Mouse (Mus musculus) heart, adult 9 months (tissue): ENCODE data around the gene Cldn34b1.
"Not testable (repeated sequence)": the region's sequence is repeated elsewhere in the genome, so short reads cannot be mapped to it uniquely, and the experiment has no call there.

Source experiments
- DNase-seq, 2 experiments: peaks; one replicate each; pipeline ENCODE4 v3.0.0; 2022; ENCODE audit warnings: low spot score in 2 of 2

The Cldn34b1 gene

DNA sequence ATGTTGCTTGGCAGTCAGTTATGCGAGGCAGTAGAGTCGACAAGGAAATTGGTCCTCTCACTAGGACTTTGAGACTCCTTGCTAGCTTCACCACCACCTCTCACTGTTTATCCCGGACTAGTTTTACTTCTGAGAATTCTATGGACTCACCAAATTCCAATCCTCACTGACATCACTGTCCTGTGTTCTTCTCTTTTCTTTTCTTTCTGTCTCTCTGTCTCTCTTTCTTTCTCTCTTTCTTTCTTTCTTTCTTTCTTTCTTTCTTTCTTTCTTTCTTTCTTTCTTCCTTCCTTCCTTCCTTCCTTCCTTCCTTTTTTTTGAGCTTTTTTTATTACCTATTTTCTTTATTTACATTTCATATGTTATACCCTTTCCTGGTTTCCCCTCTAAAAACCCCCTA, at the start of gene Cldn34b1:
TSS of gene Cldn34b1 (minus strand) at position 101 of the 400 bp plus-strand sequence.
- DNase-seq: not testable (repeated sequence)

- not testable (repeated sequence) for DNase-seq
These were observed 45.8 kb upstream of the Cldn34b1 start, which contains the start of gene Magea6 for GRCm38 (mm10) chrX:154935887-154936286. Gene Magea6 (minus strand): TSS chrX:154935987.
